Mouse (Mus musculus): ENCODE data around the gene Cacna2d4.
A peak's percentile ranks its signal among the peaks of the same experiment; 100 is the strongest.

Cacna2d4 gene

DNA sequence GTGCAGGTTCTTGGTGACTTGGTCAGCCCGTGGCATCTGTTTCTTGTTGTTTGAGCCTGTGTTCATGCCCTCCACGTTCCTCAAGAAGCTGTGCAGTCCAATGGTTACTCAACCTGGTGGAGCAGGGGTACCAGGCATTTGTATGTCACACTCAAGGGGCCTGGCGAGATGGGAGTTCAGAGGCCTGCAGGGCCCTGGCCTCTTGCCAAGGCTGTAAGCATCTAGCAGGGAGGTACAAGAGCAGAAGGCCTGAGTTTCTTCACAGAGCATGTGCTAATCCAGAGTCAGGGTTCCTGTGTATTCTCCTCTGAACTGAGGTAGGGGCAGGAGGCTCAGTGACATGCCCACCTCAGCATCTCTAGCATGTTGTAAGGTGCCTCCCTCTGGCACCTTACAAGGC lies 76.8 kb downstream of the Cacna2d4 start:
- peak; percentile 50 to 65 for DNase-seq

DNA sequence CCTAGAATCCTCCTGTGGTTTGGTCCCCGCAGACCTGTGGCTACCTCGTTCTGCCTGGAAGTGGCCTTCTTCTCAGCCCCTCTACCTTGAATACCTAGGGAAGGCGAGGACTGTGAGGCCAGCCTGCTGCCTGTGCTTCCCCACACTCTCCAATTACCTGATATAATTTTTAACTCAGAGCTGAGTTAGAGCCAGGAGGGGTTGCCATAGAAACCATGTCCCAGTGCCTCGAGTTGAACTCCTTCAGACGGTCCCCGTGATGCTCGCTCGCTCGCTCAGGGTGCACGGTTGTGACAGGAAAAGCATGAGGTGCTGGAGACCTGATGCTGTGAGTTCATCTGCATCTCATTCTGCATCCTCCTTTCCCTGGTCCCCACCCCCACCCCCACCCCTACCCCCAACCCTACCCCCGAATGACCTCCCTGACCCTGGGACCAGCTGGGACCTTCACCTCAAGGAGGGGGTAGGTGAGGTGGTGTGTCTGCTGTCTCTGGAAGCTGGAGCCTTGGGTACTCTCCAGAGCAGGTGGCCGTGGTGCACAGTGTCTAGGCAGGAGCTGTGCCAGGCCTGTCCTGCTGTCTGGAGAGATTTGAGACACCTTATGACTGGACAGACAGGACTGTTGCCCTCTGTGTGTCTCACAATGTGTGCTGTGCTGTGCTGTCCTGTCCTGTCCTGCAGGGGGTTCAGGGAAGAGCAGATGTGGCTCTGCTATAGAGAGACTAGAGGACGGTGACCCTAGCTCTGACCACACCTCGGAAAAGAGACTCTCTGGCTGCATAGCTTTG lies 77.5 kb downstream of the Cacna2d4 start:
- no peak for DNase-seq

GRCm38 (mm10) chr6:119314751-119315476 lies 78.6 kb downstream of the Cacna2d4 start:
- peak in 1 of 2 experiments; percentile 50 for DNase-seq

DNA sequence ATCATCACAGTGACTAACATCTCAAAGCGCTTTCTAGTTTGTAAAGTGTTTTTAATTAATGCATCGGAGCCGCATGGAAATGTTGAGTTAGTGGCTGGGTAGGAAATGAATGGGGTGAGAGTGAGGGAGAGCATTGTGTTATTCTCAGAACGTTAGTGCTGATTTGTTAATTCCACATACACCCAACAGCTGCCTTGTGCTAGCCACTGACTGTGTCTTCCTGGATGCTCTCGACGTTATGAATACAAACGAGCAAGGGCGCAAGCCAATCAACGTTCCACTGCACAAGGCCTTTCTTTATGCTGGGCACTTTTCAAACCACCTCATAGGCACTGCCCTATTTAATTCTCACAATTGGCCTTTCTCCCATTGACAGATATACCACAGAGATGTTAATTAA lies 82.4 kb downstream of the Cacna2d4 start:
- no peak for DNase-seq

DNA sequence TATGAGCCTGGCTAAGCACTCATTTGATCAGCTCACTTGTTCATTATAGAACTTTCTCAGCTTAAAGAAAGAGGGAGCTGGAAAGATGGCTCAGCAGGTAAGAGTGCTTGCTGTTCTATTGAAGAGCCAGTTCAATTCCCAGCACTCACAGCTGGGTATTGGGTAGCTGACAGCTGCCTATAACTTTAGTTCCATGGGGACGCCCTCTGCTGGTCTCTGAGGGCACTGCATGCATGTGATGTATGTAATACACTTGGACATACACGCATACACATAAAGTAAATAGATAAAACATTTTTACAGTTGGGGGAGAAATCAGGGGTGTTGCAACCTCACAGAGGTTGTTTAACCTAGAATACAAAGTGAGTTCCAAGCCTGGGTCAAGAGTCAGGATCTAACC lies 83.0 kb downstream of the Cacna2d4 start:
- no peak for DNase-seq

- DNase-seq: no peak
These were observed 84.2 kb downstream of the Cacna2d4 start for GRCm38 (mm10) chr6:119320481-119320880.

DNA sequence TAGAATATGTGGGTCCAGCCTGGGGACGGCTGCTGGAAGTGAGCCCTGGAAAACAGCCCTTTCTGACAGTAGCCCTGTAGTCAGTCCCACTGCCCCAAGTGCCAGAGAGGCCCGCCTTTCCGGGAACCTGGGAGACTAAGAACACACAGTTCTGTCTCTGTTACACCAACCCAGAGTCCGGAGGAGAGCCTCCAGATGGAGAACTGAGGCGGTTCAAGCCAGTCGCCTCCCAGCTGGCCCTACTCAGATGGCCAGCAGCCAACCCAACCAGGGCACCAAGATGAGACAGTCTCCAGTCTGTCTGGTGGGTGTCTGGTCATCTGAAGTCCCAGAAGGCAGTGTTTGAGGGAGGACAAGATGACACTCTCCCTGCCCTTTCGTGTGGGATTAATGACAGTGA lies 85.4 kb downstream of the Cacna2d4 start:
- DNase-seq: peak in 1 of 2 experiments; percentile 49

- no peak for DNase-seq
These were observed 88.5 kb downstream of the Cacna2d4 start for GRCm38 (mm10) chr6:119324776-119325175.

DNA sequence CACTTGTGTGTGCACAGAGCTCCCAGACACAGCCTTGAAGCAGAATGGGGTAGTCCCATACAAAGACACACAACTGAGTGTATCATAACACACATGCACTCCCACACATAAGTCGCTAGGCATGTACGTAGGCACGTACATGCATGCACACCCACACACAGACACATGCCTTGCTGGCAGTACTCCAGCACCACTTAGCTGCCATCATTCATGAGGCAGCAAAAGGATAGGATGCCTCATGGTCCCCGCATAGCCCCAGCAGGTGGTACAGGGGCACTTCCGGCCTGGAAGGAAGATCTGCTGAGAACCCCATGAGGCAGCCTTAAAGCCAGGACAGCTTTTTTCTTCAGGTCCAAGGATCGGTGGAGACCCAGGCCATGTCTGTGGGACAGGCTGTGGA lies 89.7 kb downstream of the Cacna2d4 start:
- DNase-seq: no peak

GRCm38 (mm10) chr6:119326541-119326940 lies 90.2 kb downstream of the Cacna2d4 start:
- DNase-seq: no peak

GRCm38 (mm10) chr6:119328521-119329115 lies 92.3 kb downstream of the Cacna2d4 start:
- peak in 1 of 2 experiments; percentile 53 for DNase-seq

DNA sequence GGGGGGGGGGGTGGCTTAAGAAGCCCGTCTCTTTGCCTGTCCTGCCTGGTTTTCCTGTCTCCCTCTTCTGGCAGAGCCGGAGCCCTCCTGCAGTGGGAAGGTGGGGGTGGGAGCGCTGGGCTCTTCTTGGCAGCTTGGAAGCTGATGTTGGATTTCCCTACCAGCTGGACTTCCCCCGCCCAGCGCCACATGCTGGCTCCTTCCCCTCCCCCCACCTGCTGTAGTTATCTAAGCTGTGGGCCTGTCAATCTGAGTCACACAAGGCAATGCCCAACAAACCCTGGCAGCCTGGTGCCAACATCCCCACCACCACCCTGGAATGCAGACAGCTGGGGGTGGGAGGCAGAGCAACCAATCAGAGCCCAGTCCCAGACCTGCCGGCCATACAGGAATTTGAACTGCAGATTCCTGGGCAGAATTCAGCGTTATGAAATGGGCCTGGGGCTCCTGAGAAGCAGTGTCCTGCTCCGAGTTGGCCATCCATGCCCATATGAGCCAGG lies 92.9 kb downstream of the Cacna2d4 start:
- peak; percentile 44 to 64 for DNase-seq

- peak; percentile 47 to 51 for DNase-seq
These were observed 93.6 kb downstream of the Cacna2d4 start for GRCm38 (mm10) chr6:119329936-119330335.

DNA sequence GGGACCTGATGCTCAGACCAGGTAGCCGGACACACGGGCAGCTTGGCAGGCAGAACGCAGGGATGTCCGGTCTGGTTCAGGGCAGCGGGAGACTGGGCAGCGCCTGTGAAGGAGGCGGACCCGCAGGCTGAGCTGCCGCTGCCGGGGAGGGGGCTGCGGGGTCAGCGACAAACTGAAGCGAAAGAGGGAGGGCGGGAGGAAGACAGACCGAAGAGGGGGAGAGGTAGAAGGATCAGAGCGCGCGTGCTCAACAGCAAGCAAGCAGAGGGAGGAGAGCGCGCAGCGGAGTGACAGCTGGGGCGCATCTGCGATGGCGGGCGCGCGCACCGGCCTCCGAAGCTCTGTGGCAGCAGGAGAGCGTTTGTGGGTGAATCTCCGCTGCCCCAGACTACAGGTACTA lies 94.2 kb downstream of the Cacna2d4 start, which contains the start of gene Lrtm2:
TSS of gene Lrtm2 (minus strand) at position 261 of the 400 bp plus-strand sequence.
- DNase-seq: peak; percentile 63 to 72

- DNase-seq: no peak
These were observed 95.8 kb downstream of the Cacna2d4 start for GRCm38 (mm10) chr6:119332111-119332510.

- no peak for DNase-seq
These were observed 96.9 kb downstream of the Cacna2d4 start for GRCm38 (mm10) chr6:119333202-119333601.

GRCm38 (mm10) chr6:119333831-119334230 lies 97.5 kb downstream of the Cacna2d4 start:
- DNase-seq: no peak

GRCm38 (mm10) chr6:119336124-119336523 lies 99.8 kb downstream of the Cacna2d4 start:
- DNase-seq: no peak

- no peak for DNase-seq
These were observed 101.0 kb downstream of the Cacna2d4 start for GRCm38 (mm10) chr6:119337287-119337686.

GRCm38 (mm10) chr6:119338121-119338912 lies 102.0 kb downstream of the Cacna2d4 start:
- DNase-seq: no peak

- peak in 1 of 2 experiments; percentile 45 for DNase-seq
These were observed 105.1 kb downstream of the Cacna2d4 start for GRCm38 (mm10) chr6:119341409-119341808.

- DNase-seq: peak; percentile 59 to 67
These were observed 109.9 kb downstream of the Cacna2d4 start for GRCm38 (mm10) chr6:119346257-119346656.
